Mouse (Mus musculus) embryonic fibroblast, embryonic 13.5 days (primary cell): ENCODE data around the gene Mrpl54.

Source experiments
- CTCF ChIP-seq: IDR thresholded peaks from 2 replicates; pipeline ENCODE4 v1.5.1; 2011; ENCODE audit warnings: mild to moderate bottlenecking, control low read depth, low read length, moderate library complexity, borderline replicate concordance; ENCODE audit not compliant: insufficient read depth
- POLR2A ChIP-seq: IDR thresholded peaks from 2 replicates; pipeline ENCODE4 v1.6.1; 2011; ENCODE audit warnings: low read depth, mild to moderate bottlenecking, control low read depth, low read length, moderate library complexity

- TF ChIP-seq CTCF (no peak), POLR2A (no peak)
Measured at GRCm38 (mm10) chr10:81297246-81297645, 30.5 kb upstream of the Mrpl54 start.
